In genomic region chr13:55506697-55507096, GRCm38 (mm10) we compare ENCODE assay signal across 20 mouse cellular contexts. TPM values are rescaled to one million over a fixed set of nuclear protein-coding genes. Genes with fewer than 3 reads are reported as not detected.
DNase-seq lines count a peak whose midpoint lies in the region; ATAC-seq lines count a peak whose summit lies in the region.
"Had no signal": no experiment of that assay in that cellular context is flagged by ENCODE, and none has a peak within 500 bp of the region (broad histone marks: within the 10 kb centered on the region; RNA-seq: fewer than 3 reads in every experiment).

No protein-coding gene starts in this region.

- no peaks in the 10 kb centered on the region for H3K27me3 ChIP-seq in kidney, embryonic 16.5 days (ENCODE audit: insufficient read depth, low read length)
- H3K27me3 ChIP-seq: CH12.LX; forebrain, embryonic 15.5 days; heart, embryonic 12.5 days; hindbrain, embryonic 15.5 days had no signal

- no peak overlapping the region for H3K4me2 ChIP-seq in kidney, embryonic 16.5 days (replicated peaks; ENCODE audit: low read depth, low read length)
- H3K4me2 ChIP-seq: forebrain, embryonic 15.5 days; heart, embryonic 12.5 days; hindbrain, embryonic 15.5 days; liver, embryonic 11.5 days; midbrain, embryonic 11.5 days had no signal

- no peaks in the 10 kb centered on the region for H3K9me3 ChIP-seq in kidney, embryonic 16.5 days (ENCODE audit: low read length)
- H3K9me3 ChIP-seq: forebrain, embryonic 15.5 days; heart, embryonic 12.5 days; hindbrain, embryonic 15.5 days had no signal

- H3K27ac ChIP-seq in kidney, embryonic 16.5 days (ENCODE audit: low read length): no peak overlapping the region
- H3K27ac ChIP-seq: forebrain, embryonic 15.5 days; hindbrain, embryonic 15.5 days; macrophage had no signal

- no peak overlapping the region for H3K9ac ChIP-seq in kidney, embryonic 16.5 days (replicated peaks; ENCODE audit: low read length)
- H3K9ac ChIP-seq: forebrain, embryonic 15.5 days; heart, embryonic 12.5 days; hindbrain, embryonic 15.5 days had no signal

- DNase-seq in adrenal gland, postnatal 14 days: peak; percentile 63
- DNase-seq in adrenal gland, adult 8-10 months: no peak
- no peak for DNase-seq in frontal cortex, postnatal 36 days (ENCODE audit: low spot score in 2 of 2)
- peak; percentile 55 for DNase-seq in Muller cell, postnatal 12 days (ENCODE audit: inconsistent ontology term)
- DNase-seq in gastrocnemius, adult 8-10 months (ENCODE audit: low spot score in 2 of 2): peak; percentile 55 to 79
- DNase-seq: kidney, adult 18-20 months; kidney, postnatal 25 days; layer of hippocampus, adult 9-11 months; lung, adult 2 months; right cerebral cortex, postnatal 25 days; thymus, postnatal 25 days had no signal

- peak; percentile 47; the same call in 1 of the 2 replicates for ATAC-seq in frontal cortex, adult (ENCODE audit: low TSS enrichment)
- ATAC-seq in kidney, embryonic 16.5 days (ENCODE audit: low FRiP score, low TSS enrichment): no peak
- ATAC-seq: forebrain, embryonic 15.5 days had no signal

- no peak overlapping the region for H3K4me3 ChIP-seq in kidney, embryonic 16.5 days (ENCODE audit: low read length)
- H3K4me3 ChIP-seq: forebrain, embryonic 15.5 days; heart, embryonic 12.5 days; hindbrain, embryonic 15.5 days had no signal

- H3K36me3 ChIP-seq in kidney, embryonic 16.5 days (ENCODE audit: insufficient read depth, low read length): peaks cover 63% of the 10 kb centered on the region

- H3K4me1 ChIP-seq in kidney, embryonic 16.5 days (ENCODE audit: insufficient read depth, low read length): peaks cover 17% of the 10 kb centered on the region

- WGBS in kidney, embryonic 16.5 days: 89% methylated on average over 10 of the region's 10 CpGs

RNA-seq across cellular contexts. Expression of gene Pdlim7, which starts 6.8 kb away (rescaled TPM):
- total RNA-seq in adrenal gland, postnatal 14 days (2021): 23.8 and 26.7 TPM in 2 replicates
- 10 to 100 TPM; 10.9 to 23.8 (median 18.3) TPM for total RNA-seq in adrenal gland, adult 8-10 months (2022)
- total RNA-seq in gastrocnemius, adult 8-10 months (2022): 100 to 1,000 TPM; 476 to 539 (median 493) TPM
- 162 and 169 TPM in 2 replicates for polyA plus RNA-seq in kidney, embryonic 16.5 days (2015; fragmentation: Nextera tagmentation; extraction: Ambion mirVana)

RNA-seq across cellular contexts. Expression of gene Dbn1, which starts 18.8 kb away (rescaled TPM):
- 24.0 and 24.9 TPM in 2 replicates for total RNA-seq in adrenal gland, postnatal 14 days (2021)
- total RNA-seq in adrenal gland, adult 8-10 months (2022): 10 to 100 TPM; 13.6 to 33.8 (median 24.0) TPM
- total RNA-seq in gastrocnemius, adult 8-10 months (2022): 1 to 10 TPM; 2.9 to 4.0 (median 3.4) TPM
- polyA plus RNA-seq in kidney, embryonic 16.5 days (2015; fragmentation: Nextera tagmentation; extraction: Ambion mirVana): 177 and 194 TPM in 2 replicates
- polyA plus RNA-seq: macrophage had no signal

RNA-seq across cellular contexts. Expression of gene Dok3, which starts 22.4 kb away (rescaled TPM):
- total RNA-seq in adrenal gland, postnatal 14 days (2021): 3.4 and 11.6 TPM in 2 replicates
- total RNA-seq in adrenal gland, adult 8-10 months (2022): 1 to 10 TPM; 4.0 to 7.2 (median 4.7) TPM
- 1 to 10 TPM in 1 of 4 experiments, under 1 TPM in 3; 0.61 to 1.1 (median 0.79) TPM for total RNA-seq in gastrocnemius, adult 8-10 months (2022)
- 2.5 TPM in 2 replicates for polyA plus RNA-seq in kidney, embryonic 16.5 days (2015; fragmentation: Nextera tagmentation; extraction: Ambion mirVana)

RNA-seq across cellular contexts. Expression of gene Ddx41, which starts 29.8 kb away (rescaled TPM):
- 38.4 and 46.0 TPM in 2 replicates for total RNA-seq in adrenal gland, postnatal 14 days (2021)
- total RNA-seq in adrenal gland, adult 8-10 months (2022): 10 to 100 TPM; 47.0 to 58.7 (median 52.7) TPM
- total RNA-seq in gastrocnemius, adult 8-10 months (2022): 10 to 100 TPM in 1 of 4 experiments, 1 to 10 TPM in 3; 8.3 to 12.2 (median 9.2) TPM
- polyA plus RNA-seq in kidney, embryonic 16.5 days (2015; fragmentation: Nextera tagmentation; extraction: Ambion mirVana): 89.1 and 91.6 TPM in 2 replicates

RNA-seq across cellular contexts. Expression of gene Prr7, which starts 42.6 kb away (rescaled TPM):
- total RNA-seq in adrenal gland, postnatal 14 days (2021): 3.1 and 6.0 TPM in 2 replicates
- total RNA-seq in adrenal gland, adult 8-10 months (2022): 1 to 10 TPM; 2.3 to 4.3 (median 3.7) TPM
- under 1 TPM in 2 of 4 experiments, not detected in 2; 0.20 to 0.39 TPM for total RNA-seq in gastrocnemius, adult 8-10 months (2022)
- 0.37 and 0.59 TPM in 2 replicates for polyA plus RNA-seq in kidney, embryonic 16.5 days (2015; fragmentation: Nextera tagmentation; extraction: Ambion mirVana)
- polyA plus RNA-seq: macrophage had no signal

Comparison
In these comparisons a context has a peak if more than half of its experiments do, and no peak if none do; other contexts are left out.
1. DNase-seq: peak in adrenal gland, postnatal 14 days (single experiment), Muller cell, postnatal 12 days (single experiment) and gastrocnemius, adult 8-10 months (2 of 2); none in adrenal gland, adult 8-10 months (single experiment) and frontal cortex, postnatal 36 days (0 of 2).
2. RNA of gene Pdlim7, which starts 6.8 kb away (total RNA-seq): 476 to 539 TPM in gastrocnemius, adult 8-10 months; 23.8 to 26.7 TPM in adrenal gland, postnatal 14 days and 10.9 to 23.8 TPM in adrenal gland, adult 8-10 months; every median in the first group is over 10 times any median in the second.